Mouse (Mus musculus) heart, postnatal 0 days (tissue): Measurements from ENCODE around the gene Gpr173. TPM values are rescaled to one million over a fixed set of nuclear protein-coding genes. Genes with fewer than 3 reads are reported as not detected.

Experiments used
- ATAC-seq: fragments of 200-750 bp; cut with Nextera tagmentation; 2 replicates; pipeline ENCODE4 v1.8.0; 2017; ENCODE audit warnings: low read depth, moderate number of reproducible peaks, moderate library complexity; ENCODE audit not compliant: insufficient read depth
- DNase-seq: peaks from one replicate; pipeline ENCODE4 v3.0.0-alpha.2; 2016; ENCODE audit warnings: low spot score
- H3K27ac ChIP-seq: fragments of 300-500 bp; sonication (generic); 2 replicates; pipeline ENCODE4 v1.5.1; 2014; ENCODE audit warnings: low read depth, mild to moderate bottlenecking
- H3K27me3 ChIP-seq: fragments of 300-500 bp; sonication (generic); 2 replicates; pipeline ENCODE4 v1.6.1; 2014; ENCODE audit warnings: low read length, mixed read lengths; ENCODE audit not compliant: control insufficient read depth, insufficient read depth
- H3K36me3 ChIP-seq: fragments of 300-500 bp; sonication (generic); replicated peaks from 2 replicates; pipeline ENCODE4 v1.6.1; 2014; ENCODE audit warnings: low read length, mixed read lengths; ENCODE audit not compliant: control insufficient read depth, insufficient read depth
- H3K4me1 ChIP-seq: fragments of 300-500 bp; sonication (generic); 2 replicates; pipeline ENCODE4 v1.6.1; 2014; ENCODE audit warnings: antibody characterized with exemption; ENCODE audit not compliant: control insufficient read depth, insufficient read depth
- H3K4me2 ChIP-seq: fragments of 300-500 bp; sonication (generic); 2 replicates; pipeline ENCODE4 v1.6.1; 2014; ENCODE audit warnings: low read depth, mild to moderate bottlenecking, low read length, moderate library complexity
- H3K4me3 ChIP-seq: fragments of 300-500 bp; sonication (generic); 2 replicates; pipeline ENCODE4 v1.5.1; 2014; ENCODE audit warnings: low read depth, low read length
- H3K9ac ChIP-seq: fragments of 300-500 bp; sonication (generic); replicated peaks from 2 replicates; pipeline ENCODE4 v1.6.1; 2014; ENCODE audit warnings: low read depth, low read length, mixed read lengths
- H3K9me3 ChIP-seq: fragments of 300-500 bp; sonication (generic); replicated peaks from 2 replicates; pipeline ENCODE4 v1.6.1; 2016; ENCODE audit warnings: low read length; ENCODE audit not compliant: control insufficient read depth
- CTCF ChIP-seq: IDR thresholded peaks from 2 replicates; pipeline ENCODE4 v1.5.1; 2016; ENCODE audit warnings: antibody characterized with exemption, control low read depth, low read depth
- EP300 ChIP-seq: IDR thresholded peaks from 2 replicates; pipeline ENCODE4 v1.6.1; 2016; ENCODE audit warnings: antibody characterized with exemption, low read depth
- WGBS: fragments of 180-500 bp; shearing (Covaris S2); extraction: QIAGEN DNeasy Blood & Tissue Kit; methylation state at CpG from one replicate; pipeline ENCODE4 v1.1.7; 2014; 5-methylcytosine and 5-hydroxymethylcytosine counted together
- polyA plus RNA-seq: library from polyadenylated mRNA; unstranded; fragments of >200 nt; fragmentation: Nextera tagmentation; extraction: Ambion mirVana; gene quantifications from 2 replicates; pipeline ENCODE4 v1.2.1, GENCODE M21; 2015
- total RNA-seq: library from RNA; depleted of rRNA; stranded (reverse); fragments of >200 nt; gene quantifications from 2 replicates; pipeline ENCODE4 v1.2.3, GENCODE M21; 2014; ENCODE audit warnings: low replicate concordance; rRNA removed

Gene Gpr173
- total RNA-seq (2.4 and 5.1 TPM in 2 replicates), polyA plus RNA-seq (0.74 and 1.3 TPM in 2 replicates)

DNA sequence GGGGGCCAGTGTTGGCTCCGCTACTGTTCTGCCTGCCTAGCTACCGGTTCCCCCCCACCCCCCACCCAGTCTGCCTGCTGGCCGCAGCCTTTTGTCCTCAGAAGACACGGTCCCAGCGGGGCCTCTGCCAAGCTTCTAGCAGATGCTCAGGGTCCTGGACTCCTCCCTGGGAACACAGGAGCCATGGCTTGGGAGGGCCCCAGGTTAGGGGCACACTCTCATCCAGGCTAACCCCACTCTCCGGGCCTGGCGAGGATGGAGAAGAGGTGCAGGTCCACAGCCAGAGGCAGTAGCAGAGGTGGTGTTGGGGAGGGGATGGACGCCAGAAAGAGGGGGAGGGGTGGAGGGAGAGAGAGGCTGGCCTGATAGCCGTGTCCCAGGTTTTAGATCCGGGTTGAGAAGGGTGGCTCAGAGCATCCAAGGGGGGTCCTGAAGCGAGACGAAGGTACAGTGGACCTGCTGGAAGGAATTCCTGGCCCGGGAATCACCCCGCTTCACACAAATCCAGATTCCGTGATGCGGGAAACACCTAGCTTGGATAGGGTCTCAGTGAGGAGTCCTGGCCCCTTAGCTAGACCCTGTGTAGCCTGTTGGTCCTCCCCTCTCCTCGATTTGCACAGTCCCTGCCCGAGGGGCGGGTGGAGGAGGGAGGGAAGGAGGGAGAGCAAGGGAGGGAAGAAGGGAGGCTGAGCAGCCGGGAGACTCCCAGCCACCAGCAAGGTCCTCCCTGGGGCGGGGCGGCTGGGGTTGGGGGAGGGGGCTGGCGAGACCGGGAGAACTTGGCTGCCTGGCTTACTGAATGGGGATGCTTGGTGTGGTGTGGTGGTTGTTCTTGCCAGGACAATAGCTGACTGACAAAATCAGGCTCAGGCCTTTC lies at the start of gene Gpr173:
TSS of gene Gpr173 (minus strand) at position 308 of the 877 bp plus-strand sequence.
- Histone ChIP-seq H3K27ac (no peak within 1 kb of the TSS), H3K4me2 (peak within 1 kb of the TSS; percentile 61), H3K27me3 (peaks cover 13% of the 10 kb centered on the region), H3K4me1 (no peaks in the 10 kb centered on the region), H3K9me3 (no peaks in the 10 kb centered on the region), H3K4me3 (peak within 1 kb of the TSS; percentile 50), H3K36me3 (no peaks in the 10 kb centered on the region), H3K9ac (peak within 1 kb of the TSS; percentile 37)
- TF ChIP-seq CTCF (no peak), EP300 (no peak)
- DNase-seq (peak; percentile 28), ATAC-seq (peak; percentile 91)
- WGBS: 17% methylated on average over 21 of the region's 24 CpGs

DNA sequence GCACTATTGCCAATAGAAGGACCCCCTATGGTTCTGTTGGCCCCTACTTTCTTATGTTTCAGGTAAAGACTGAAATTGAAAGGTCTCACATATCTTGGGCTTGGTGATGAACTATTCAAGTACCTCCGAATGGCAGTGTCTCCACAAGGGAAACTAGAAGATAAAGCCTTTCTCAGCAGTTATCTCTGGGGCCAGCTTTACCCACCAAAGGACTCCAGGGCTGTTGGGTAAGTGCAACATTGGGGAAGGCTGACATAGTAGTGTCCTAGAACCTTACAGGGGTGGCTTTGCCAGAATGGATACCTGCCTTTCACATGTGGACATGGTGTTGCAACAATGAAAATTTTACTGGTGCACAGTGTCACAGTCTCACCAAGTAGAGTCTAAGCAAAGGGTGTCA lies 34.7 kb upstream of the Gpr173 start:
- Histone ChIP-seq H3K27me3 (peaks cover 7% of the 10 kb centered on the region; the same call in 1 of the 2 replicates), H3K9me3 (no peaks in the 10 kb centered on the region), H3K9ac (no peak overlapping the region), H3K4me1 (no peaks in the 10 kb centered on the region), H3K4me3 (no peak overlapping the region), H3K27ac (no peak overlapping the region), H3K4me2 (no peak overlapping the region), H3K36me3 (no peaks in the 10 kb centered on the region)
- no peak for ATAC-seq
- DNase-seq: no peak
- 72% methylated on average over 1 of the region's 1 CpGs for WGBS
- no peak for TF ChIP-seq EP300
- no peak for TF ChIP-seq CTCF

DNA sequence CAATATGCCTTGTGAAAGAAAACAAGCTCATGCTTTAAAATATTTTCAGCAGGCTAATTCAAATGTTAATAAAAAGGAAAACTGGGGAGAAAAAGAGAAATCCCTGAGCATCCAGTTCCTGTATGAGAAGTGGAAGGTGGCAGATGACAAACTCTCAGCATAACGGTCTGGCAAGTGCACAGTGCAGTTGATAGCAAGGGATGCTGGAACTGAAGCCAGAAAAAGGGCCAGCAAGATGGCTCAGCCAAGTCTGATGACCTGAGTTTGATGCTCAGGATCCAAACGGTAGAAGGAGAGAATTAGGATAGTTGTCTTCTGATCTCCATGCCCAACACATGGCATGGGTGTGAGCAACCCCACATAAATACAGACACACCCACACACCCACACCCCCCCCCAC lies 31.6 kb upstream of the Gpr173 start:
- DNase-seq: no peak
- H3K27me3 ChIP-seq: peaks cover 4% of the 10 kb centered on the region; the same call in 1 of the 2 replicates
- ATAC-seq: no peak
- H3K4me2 ChIP-seq: no peak overlapping the region
- WGBS: 52% methylated on average over 2 of the region's 2 CpGs
- no peaks in the 10 kb centered on the region for H3K36me3 ChIP-seq
- no peaks in the 10 kb centered on the region for H3K4me1 ChIP-seq
- TF ChIP-seq CTCF (no peak), EP300 (no peak)
- H3K9me3 ChIP-seq: no peaks in the 10 kb centered on the region
- no peak overlapping the region for H3K9ac ChIP-seq
- H3K27ac ChIP-seq: no peak overlapping the region
- no peak overlapping the region for H3K4me3 ChIP-seq

DNA sequence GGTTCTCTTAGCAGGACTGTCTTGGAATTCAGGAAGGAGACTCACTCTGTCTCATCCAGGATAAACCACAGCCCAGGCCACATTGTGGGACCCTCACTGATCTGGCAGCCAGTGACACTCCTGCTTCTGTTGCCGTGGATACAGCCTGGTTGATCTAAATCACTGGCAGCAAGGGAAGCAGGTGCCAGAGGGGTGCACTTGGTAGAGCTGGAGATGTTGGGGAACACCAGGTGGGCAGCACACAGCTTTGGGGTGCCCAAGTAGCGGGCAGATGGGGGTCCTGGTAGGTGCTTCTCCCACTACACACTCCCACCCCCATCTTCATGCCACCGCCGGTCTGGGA lies 479 bp downstream of the Gpr173 start:
- no peak; the same call in 1 of the 2 replicates for ATAC-seq
- H3K9ac ChIP-seq: no peak overlapping the region
- H3K27ac ChIP-seq: no peak overlapping the region
- H3K36me3 ChIP-seq: no peaks in the 10 kb centered on the region
- peaks cover 13% of the 10 kb centered on the region for H3K27me3 ChIP-seq
- H3K4me2 ChIP-seq: peak overlapping the region; percentile 61
- 29% methylated on average over 4 of the region's 4 CpGs for whole genome bisulfite sequencing
- H3K9me3 ChIP-seq: no peaks in the 10 kb centered on the region
- H3K4me1 ChIP-seq: no peaks in the 10 kb centered on the region
- H3K4me3 ChIP-seq: peak overlapping the region; percentile 50
- TF ChIP-seq EP300 (no peak), CTCF (no peak)
- DNase-seq: no peak

DNA sequence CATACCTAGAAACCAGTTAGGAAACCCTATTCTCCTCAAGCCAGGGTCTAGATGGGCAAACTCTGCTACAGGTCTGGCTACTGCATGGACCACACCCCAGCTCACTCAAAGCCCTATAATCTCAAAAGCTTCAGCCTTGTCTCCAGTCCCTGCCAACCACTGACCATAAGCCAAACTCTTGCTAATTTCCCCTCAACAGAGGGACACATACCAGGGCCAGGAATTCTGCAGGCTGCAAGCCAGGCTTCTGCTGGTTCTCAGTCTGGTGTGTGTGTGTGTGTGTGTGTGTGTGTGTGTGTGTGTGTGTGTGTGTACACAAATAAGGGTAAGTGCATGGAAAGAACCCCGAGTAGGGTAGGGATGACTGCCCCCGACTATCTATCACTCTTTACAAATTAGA lies 2.1 kb downstream of the Gpr173 start:
- 67% methylated on average over 2 of the region's 2 CpGs for WGBS
- no peaks in the 10 kb centered on the region for H3K4me1 ChIP-seq
- ATAC-seq: no peak; the same call in 1 of the 2 replicates
- H3K4me3 ChIP-seq: no peak overlapping the region
- peaks cover 13% of the 10 kb centered on the region for H3K27me3 ChIP-seq
- H3K27ac ChIP-seq: no peak overlapping the region
- H3K36me3 ChIP-seq: no peaks in the 10 kb centered on the region
- no peaks in the 10 kb centered on the region for H3K9me3 ChIP-seq
- no peak overlapping the region for H3K4me2 ChIP-seq
- H3K9ac ChIP-seq: no peak overlapping the region
- TF ChIP-seq CTCF: no peak
- no peak for TF ChIP-seq EP300
- no peak for DNase-seq
